Mouse (Mus musculus) urinary bladder, adult 18-20 months (tissue): ENCODE results near the gene 4930480E11Rik.
"Not testable (repeated sequence)": the region's sequence is repeated elsewhere in the genome, so short reads cannot be mapped to it uniquely, and the experiment has no call there.

ENCODE experiments used
- DNase-seq, 2 experiments: peaks; one replicate each; pipeline ENCODE4 v3.0.0; 2022; ENCODE audit warnings: low spot score in 2 of 2, mixed read lengths in 2 of 2

The 4930480E11Rik gene

GRCm38 (mm10) chrX:78369343-78369742 lies at the start of gene 4930480E11Rik:
TSS of gene 4930480E11Rik (plus strand) at chrX:78369643.
- no peak for DNase-seq

DNA sequence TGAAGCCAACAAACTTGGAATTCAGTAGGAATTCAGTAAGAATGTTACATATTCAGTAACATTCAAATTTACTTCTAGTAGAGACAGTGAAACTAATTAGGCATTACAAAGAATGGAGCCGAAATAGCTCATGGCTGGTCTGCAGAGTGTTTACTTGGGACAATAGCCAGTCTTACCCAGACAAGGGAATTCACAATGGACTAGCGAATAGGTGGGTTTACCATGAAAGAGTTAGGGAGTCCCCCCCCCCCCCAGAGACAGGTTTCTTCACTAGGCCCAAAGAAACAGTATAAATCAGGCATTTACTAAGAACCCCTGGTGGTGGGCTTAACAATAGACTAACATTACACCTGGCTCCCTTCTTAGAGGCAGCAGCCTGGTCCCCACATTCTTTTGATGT lies 33.9 kb downstream of the 4930480E11Rik start:
- DNase-seq, result not testable (repeated sequence)
